Mouse (Mus musculus) gastrocnemius, adult 2 months (tissue): ENCODE data around the gene Gm4353. TPM values are rescaled to one million over a fixed set of nuclear protein-coding genes. Genes with fewer than 3 reads are reported as not detected.
A peak's percentile ranks its signal among the peaks of the same experiment; 100 is the strongest.

ENCODE experiments used
- DNase-seq: peaks from one replicate; pipeline ENCODE4 v3.0.0; 2022
- H3K27ac ChIP-seq: fragments of 200-600 bp; 2 replicates; pipeline ENCODE4 v1.8.1; 2022; ENCODE audit warnings: mild to moderate bottlenecking
- H3K4me3 ChIP-seq: fragments of 200-600 bp; 2 replicates; pipeline ENCODE4 v1.8.1; 2022; ENCODE audit warnings: mild to moderate bottlenecking, moderate library complexity
- CTCF ChIP-seq: fragments of 200-600 bp; IDR thresholded peaks from 2 replicates; pipeline ENCODE4 v1.8.1; 2022; ENCODE audit warnings: antibody characterized with exemption, mild to moderate bottlenecking, moderate library complexity
- intact Hi-C: fragments of 180-260 bp; cut with DNase I; formaldehyde crosslinking; loops from one replicate; pipeline ENCODE4 v1.15.1; 2025
- total RNA-seq, 2 experiments: library from RNA; stranded (reverse); gene quantifications; 2 replicates each; pipeline ENCODE4 v1.2.3; 2021

Gm4353 gene
- total RNA-seq, 2 experiments from 2014 or later = 1.6 to 2.3 TPM

DNA sequence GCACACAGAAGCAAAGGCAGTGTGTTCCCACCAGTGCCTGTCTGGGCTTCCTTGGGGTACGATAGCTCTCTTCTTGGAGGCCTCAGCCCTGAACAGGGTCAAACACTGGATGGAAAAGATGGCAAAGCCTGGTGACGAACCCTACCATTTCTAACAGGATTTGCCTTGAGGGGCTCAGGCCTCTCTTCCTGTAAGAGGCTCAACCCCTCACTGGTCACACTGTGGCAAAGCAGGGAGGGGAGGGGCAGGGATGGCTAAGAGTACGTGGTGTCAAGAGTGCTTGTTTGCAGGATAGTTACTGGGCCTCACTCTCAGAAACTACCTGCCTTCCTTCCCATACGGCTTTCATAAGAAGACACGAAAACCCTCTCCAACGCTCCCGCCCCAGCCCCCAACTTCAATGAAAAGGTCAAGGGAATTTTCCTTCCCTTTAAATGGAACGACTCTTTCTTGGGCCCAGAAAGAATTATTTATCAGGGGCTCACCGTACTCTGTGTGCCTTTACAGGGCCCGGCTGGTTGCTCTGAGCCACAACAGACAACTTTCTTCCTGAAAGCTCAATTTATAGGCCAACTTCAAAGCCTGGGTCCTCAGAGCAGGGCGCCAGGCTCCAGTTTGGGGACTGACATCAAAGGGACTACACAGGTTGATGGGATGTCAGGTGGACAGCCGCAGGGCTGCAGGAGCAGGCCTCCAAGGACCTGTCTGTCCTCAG, 30.9 kb upstream of the Gm4353 start:
- Histone ChIP-seq H3K27ac (no peak overlapping the region), H3K4me3 (no peak overlapping the region)
- TF ChIP-seq CTCF = no peak
- no peak for DNase-seq
- intact Hi-C loops = no loop called here

DNA sequence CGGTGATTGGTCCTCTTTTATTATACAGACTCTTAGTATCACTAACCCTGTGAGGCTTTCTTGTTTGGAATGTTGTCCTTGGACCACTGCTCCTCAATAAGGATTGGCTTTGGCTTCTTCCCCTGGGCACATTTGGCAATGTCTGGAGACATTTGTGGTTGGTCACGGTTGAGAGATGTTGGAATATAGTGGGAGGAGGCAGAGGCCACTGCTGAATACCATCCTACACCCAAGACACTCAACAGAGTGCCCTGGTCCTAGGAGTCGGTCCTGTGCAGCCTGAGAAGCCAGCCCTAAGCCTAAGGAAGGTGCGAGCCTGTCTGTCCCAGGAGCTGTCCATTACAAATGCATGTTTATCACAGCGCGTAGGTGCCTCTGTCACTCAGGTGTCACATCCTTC, 27.1 kb upstream of the Gm4353 start:
- intact Hi-C loops = no loop called here
- DNase-seq = no peak
- H3K27ac ChIP-seq = no peak overlapping the region

DNA sequence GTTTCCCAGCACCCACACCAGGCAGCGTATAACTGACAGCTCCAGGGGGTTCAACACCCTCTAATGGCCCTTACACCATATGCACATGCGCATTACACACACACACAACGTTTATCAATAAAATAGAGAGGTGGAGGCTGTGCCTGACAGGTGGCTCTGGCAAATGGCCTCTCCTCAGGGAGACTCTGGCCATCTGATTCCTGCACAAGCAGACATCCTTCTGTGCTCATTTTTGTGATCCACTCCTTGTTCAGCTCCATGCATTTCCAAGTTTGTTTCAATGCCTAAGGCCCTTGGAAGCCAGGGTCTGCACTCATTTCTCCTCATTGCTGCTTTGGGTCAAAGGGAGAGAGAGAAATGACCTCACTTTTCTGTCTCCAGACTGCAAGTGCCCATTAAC, 26.2 kb upstream of the Gm4353 start:
- no peak for TF ChIP-seq CTCF
- intact Hi-C loops = no loop called here
- H3K27ac ChIP-seq = no peak overlapping the region
- DNase-seq = no peak
- H3K4me3 ChIP-seq = no peak overlapping the region

More for the DNA sequence above, 27.1 kb upstream of the Gm4353 start:
- no peak for TF ChIP-seq CTCF
- no peak overlapping the region for H3K4me3 ChIP-seq

DNA sequence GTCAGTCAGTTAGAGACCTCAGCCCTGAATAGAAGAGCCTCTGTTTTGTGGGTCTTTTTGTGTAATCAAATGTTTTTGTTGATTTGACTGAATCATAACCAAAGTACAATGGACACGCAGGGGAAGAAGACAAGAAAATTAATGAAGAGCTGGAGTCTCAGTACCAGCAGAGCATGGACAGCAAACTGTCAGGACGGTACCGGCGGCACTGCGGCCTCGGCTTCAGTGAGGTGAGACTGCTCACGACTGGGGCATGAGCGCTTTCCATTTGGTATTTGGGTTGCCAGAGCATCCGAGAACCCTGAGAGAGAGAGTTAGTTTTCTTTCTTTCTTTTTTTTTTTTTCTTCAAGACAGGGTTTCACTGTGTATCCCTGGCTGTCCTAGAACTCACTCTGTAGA, 18.7 kb upstream of the Gm4353 start:
- no peak for TF ChIP-seq CTCF
- DNase-seq = no peak
- H3K27ac ChIP-seq = no peak overlapping the region
- intact Hi-C loops = no loop called here
- no peak overlapping the region for H3K4me3 ChIP-seq

DNA sequence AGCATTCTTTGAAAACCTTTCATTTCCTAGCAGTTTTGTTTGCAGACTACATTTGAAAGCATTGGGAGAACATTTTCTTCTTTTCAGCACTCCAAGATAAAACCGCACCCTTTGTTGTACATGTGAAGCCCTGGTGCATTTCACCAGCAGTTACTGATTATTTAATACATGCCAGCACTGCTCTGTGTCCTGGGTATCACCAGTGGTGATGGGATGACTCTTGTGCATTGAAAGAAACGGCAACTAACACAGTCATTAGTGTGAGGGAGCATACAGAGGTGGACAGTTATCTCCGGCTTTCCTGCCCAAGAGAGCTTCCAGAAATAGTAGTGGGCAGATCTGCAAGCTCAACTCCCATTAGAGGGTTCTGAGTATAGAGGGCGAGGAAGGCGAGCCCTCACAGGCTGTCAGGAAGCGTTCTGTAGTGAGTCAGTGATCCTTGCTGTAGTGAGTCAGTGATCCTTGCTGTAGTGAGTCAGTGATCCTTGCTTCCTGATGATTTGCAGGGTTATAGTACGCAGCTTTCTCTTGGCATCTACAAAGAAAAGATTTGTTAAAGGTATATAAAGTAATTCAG, 15.6 kb upstream of the Gm4353 start:
- no peak for TF ChIP-seq CTCF
- no peak overlapping the region for H3K27ac ChIP-seq
- DNase-seq = no peak
- intact Hi-C loops = loop anchor here (5.0 kb wide), 1 partner anchor 418 kb away; no protein-coding TSS in a partner anchor
- no peak overlapping the region for H3K4me3 ChIP-seq

DNA sequence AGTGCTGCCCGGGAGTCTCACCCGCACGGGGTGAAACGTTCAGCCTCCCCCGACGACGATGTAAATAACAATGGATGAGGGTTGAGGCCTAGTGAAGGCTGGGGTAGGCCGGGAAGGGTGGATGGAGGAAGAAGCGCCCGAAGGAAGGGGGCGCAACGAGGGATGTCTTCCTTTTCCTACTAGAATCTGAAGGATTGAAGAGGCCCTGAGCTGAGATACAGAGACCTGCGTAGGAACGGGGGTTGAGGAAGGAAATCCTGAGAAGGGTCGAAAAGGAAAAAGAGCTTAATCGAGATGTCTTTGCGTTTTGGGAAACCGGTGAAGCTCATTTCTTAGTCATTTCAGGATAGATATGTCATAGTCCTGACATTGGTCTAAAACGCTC, 9.0 kb upstream of the Gm4353 start:
- intact Hi-C loops = no loop called here
- DNase-seq = no peak
- TF ChIP-seq CTCF = peak; percentile 24; the same call in 1 of the 2 replicates
- H3K27ac ChIP-seq = peak overlapping the region; percentile 94
- peak overlapping the region; percentile 90 for H3K4me3 ChIP-seq

DNA sequence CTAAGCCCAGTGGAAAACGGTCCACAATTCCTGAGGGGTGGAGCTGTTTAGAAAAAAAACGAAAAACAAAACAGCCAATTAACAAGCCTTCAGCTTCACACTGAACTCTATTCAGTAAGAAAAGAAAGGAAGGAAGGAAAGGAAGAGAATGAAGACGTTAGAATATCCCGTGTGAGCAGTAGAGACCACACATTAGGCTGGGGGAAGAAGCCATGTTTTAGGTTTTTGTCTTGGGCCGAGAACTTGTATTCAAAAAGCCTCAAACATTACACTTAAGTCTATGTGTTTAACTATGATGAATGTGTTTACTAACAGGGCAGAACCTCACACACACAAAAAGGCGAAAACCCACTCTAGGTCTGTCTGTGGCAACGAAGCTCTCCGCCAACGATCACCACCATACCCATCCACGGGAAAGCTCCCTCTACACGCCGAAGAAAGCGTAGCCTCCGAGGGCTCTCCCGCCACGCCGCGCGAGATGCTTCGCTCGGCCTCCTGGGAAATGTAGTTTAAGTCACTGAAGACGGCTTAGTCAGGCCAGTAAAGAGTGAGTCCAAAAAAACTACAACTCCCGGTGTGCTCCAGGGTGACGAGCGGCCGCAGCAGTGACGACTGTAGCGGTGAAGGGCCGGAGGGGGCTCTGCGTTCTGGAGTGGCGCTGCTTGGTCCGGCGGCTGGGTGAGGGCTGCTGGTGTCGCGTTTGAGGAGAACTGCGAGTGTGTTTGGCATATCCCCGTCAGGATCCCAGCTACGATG, 8.5 kb upstream of the Gm4353 start:
- TF ChIP-seq CTCF = peak; percentile 48
- peak; percentile 94 for DNase-seq
- Histone ChIP-seq H3K27ac (peak overlapping the region; percentile 94), H3K4me3 (peak overlapping the region; percentile 90)
- intact Hi-C loops = no loop called here

DNA sequence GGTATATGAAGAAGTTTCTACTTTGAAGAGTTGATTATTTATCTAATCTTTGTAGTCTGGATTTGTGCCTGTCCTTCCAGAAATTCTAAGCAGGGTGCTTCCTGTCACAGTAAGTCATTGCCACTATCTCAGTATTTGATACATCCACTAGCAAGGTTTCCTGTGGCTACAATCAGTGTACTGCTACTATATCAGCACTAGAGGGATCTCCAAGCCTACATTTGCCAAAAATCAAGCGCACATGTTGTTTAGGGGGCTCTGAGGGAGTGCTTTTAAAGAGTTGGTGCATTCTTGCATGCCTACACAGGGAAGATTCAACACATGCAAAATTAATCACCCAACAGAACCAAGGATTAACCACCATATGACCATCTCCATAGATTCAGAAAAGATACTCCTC, 23.7 kb downstream of the Gm4353 start:
- H3K27ac ChIP-seq = no peak overlapping the region
- TF ChIP-seq CTCF = no peak
- no peak for DNase-seq
- intact Hi-C loops = no loop called here
- H3K4me3 ChIP-seq = no peak overlapping the region

DNA sequence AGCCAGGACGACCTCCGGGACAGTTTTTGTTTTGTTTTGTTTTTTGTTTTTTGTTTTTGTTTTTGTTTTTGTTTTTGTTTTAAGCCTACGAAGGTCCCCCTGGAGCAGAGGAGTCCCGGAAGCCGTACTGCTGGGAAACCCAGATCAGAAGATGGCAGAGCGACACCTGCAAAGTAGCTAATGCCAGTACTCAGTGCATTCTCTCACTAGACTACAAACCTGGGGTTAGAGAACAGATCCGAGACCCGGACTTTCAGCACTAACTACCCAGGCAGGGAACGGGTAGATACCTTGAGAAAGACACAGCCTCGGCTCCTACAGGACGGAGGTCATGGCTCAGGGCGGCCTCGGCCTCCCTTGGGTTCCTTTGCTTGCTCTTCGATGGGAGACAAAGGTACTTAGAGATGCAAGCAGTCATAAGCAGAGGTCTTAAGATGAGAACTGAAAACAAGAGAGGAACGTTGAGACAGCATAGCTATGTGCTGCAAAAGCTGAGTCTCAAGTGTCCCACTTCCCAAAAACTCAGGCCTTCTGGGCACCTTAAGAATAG, 43.9 kb downstream of the Gm4353 start:
- DNase-seq = no peak
- Histone ChIP-seq H3K4me3 (peak overlapping the region; percentile 82), H3K27ac (peak overlapping the region; percentile 89; the same call in 1 of the 2 replicates)
- intact Hi-C loops = loop anchor here (1.0 to 5.0 kb wide), 3 partner anchors 588 to 1118 kb away; no protein-coding TSS in a partner anchor
- no peak for TF ChIP-seq CTCF

DNA sequence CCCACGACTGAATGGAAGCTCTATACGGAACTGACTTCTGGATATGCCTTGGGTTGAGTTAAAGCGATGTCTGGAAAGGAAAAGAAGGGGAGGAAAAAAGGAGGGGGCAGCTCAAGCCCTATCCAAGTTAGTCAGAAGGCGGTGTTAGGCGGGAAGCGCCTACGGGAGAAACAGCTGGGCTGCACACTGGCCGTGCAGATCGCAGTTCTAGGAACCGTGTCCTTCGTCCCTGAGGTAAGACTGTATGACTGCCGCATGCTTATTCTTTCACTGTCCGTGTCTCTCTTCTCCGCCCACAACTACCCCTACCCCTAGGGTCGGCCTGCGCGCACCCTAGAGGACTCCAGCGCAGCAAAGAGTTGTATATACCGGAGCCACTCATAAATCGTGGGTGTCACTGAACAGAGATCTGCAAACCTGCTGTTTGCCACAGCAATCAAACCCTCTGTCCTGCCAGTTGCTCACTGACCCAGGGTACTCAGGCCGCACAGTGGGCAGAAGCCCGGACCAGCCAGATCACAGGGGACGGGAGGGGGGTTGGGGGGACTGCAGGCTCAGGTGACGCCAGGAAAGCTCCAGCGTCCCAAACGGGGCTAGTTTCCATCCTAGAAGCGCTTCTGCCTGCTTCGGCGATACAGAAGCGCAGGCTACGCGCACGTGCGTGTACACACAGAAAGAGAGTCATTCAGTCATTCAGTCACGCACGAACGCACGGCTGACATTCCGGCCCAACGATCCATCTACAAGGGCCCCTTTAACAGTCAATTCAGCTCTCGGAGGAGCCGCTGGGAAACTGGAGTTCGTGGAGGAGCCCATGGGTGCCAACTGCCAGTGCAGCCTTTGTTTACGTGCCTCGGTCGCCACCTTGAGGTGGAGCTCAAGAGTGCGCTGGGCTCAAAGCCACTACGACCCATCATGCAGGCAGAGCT, 44.6 kb downstream of the Gm4353 start:
- peak; percentile 90 for DNase-seq
- peak; percentile 96 for TF ChIP-seq CTCF
- H3K4me3 ChIP-seq = peak overlapping the region; percentile 82
- intact Hi-C loops = loop anchor here (1.0 to 10.0 kb wide), 6 partner anchors 495 to 1165 kb away; no protein-coding TSS in a partner anchor
- H3K27ac ChIP-seq = peak overlapping the region; percentile 89

DNA sequence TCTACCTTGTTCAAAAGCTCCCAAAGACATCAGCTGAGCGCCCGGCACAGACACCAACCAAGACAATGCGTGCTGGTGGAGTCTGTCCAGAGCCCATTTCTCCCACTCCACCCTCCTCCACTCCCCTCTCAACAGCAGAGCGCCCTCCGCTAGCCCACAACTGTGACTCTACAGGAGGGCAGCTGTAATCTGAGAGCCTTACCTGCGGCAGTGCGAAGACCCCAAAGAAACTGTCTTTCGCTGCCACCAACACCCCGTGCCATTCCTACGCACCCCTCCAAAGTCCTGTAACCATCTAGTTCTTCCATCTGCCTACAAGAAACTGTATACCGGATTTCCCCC, 45.3 kb downstream of the Gm4353 start, which contains the start of gene 1110004F10Rik:
Gene 1110004F10Rik (plus strand): TSS at position 202 of the 342 bp plus-strand sequence.
- DNase-seq = peak; percentile 28
- intact Hi-C loops = loop anchor here (2.0 to 10.0 kb wide), 3 partner anchors 494 to 1164 kb away; no protein-coding TSS in a partner anchor
- Histone ChIP-seq H3K27ac (peak within 1 kb of the TSS; percentile 89), H3K4me3 (peak within 1 kb of the TSS; percentile 82)
- TF ChIP-seq CTCF = no peak
